Mouse (Mus musculus) liver, postnatal 0 days (tissue): ENCODE measurements around the gene Slc26a8.

Source experiments
- CTCF ChIP-seq: sonication (generic); IDR thresholded peaks from 2 replicates; pipeline ENCODE4 v1.5.1; 2016; ENCODE audit warnings: antibody characterized with exemption, low read depth
- EP300 ChIP-seq: IDR thresholded peaks from 2 replicates; pipeline ENCODE4 v1.6.1; 2016; ENCODE audit warnings: antibody characterized with exemption, low read depth, mild to moderate bottlenecking

GRCm38 (mm10) chr17:28593965-28594364, 96.1 kb downstream of the Slc26a8 start:
- TF ChIP-seq CTCF (no peak), EP300 (no peak)
